Mouse (Mus musculus) adrenal gland, postnatal 14 days (tissue): ENCODE results near the gene Dhx8. TPM values are rescaled to one million over a fixed set of nuclear protein-coding genes. Genes with fewer than 3 reads are reported as not detected.

Experiments
- DNase-seq: peaks from one replicate; pipeline ENCODE4 v3.0.0; 2021; ENCODE audit warnings: mixed read lengths
- long read RNA-seq, 2 experiments: library from polyadenylated mRNA; stranded (forward); transcript quantifications; one replicate each; pipeline ENCODE4 v2.0.0; 2021
- total RNA-seq: library from RNA; stranded (reverse); gene quantifications from 2 replicates; pipeline ENCODE4 v1.2.3, GENCODE M21; 2021

The Dhx8 gene
- 24.6 and 27.8 TPM in 2 replicates for total RNA-seq
- long read RNA-seq, experiment 1, full-length matches to known transcripts = 5 of 11 reads
- long read RNA-seq, experiment 1, partial matches to known transcripts = 6 of 11 reads
- long read RNA-seq, experiment 1, other reads (novel, unspliced or antisense) = 0 of 11 reads
- long read RNA-seq, experiment 2, full-length matches to known transcripts = 9 of 17 reads
- long read RNA-seq, experiment 2, partial matches to known transcripts = 7 of 17 reads
- long read RNA-seq, experiment 2, other reads (novel, unspliced or antisense) = 1 of 17 reads

DNA sequence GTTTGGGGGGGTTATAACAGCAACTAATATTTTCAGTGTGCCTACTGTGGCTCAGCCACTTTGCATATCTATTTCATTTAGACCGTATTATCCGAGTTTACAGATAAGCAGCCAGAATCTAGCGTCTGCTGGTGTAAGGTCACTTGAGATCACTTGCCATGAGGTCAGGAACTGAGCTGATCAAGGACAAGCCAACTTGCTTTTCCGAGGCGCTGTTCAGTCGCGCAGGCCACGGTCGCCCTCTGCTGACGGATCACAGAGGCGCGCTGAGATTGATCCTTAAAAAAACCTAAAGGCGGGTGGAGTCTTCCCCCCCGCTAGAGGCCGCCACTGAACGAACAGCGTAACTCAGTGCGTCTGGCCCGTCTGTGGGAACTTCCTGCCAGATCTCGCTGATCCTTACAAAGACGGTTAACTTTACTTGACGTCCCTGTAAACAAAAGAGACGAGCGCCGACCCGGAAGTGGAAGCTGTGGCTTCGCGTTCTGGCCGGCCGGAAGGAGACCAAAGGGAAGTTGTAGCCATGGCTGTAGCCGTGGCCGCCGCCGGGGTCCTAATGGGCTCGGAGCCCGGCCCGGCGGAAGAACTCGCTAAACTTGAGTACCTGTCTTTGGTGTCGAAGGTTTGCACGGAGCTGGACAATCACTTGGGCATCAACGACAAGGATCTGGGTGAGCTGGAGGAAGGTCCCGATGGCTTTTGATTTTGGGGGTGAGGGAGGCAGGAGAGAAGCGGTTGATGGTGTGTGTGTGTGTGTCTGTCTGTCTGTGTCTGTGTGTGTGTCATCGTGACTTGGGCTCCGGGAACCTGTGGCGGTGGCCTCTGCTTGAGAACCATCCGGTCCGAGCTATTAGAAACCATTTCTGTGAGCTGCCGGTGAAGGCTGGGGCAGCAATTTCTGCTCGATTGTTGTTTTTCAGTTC, at the start of gene Dhx8:
Gene Dhx8, plus strand, starts transcription at position 402 of the 923 bp plus-strand sequence.
- DNase-seq = peak; percentile 98

DNA sequence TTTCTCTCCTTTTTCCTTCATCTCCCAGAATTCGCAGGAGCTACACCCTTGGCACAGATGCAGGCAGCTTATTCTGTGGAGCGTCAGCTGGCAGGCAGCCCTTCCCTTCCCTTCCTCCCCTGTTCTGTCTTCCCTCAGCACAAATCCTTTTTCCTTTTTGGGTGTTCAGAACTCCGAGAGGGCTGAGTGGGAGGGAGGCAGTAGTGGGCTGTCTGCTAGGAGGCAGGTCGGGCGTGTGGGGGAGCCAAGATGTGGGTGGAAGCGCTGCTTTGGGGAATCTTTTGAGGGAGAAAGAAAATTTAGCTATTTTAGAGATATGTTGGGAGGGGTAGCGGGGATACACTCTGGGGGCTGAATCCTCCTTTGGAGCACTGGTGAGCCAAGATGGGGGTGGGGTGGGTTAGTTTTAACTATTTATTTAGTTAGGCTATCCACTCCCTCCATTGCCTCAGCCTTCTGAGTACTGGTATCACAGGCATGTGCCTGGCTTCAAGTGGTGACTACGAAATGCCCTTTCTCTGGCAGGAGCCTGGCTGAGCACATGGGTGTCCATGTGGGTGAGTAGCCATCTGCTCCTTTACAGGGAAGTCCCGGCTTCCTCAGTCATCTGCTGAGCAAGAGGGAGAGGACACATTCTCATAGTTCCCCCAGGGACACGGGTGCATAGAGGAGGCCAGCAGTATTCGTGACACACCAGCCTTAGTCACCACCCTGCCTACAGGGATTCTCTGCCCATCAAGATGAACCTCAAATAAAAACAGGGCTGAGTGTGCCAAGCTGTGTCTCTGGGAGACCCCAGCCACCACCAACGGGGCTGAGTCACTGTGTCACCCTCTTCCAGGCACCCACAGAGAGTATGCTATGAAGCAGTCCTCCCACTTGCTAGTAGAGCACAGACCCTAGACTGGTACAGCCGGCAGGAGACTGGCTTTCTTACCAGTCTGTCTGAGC, 45.1 kb upstream of the Dhx8 start:
- DNase-seq = peak; percentile 80

DNA sequence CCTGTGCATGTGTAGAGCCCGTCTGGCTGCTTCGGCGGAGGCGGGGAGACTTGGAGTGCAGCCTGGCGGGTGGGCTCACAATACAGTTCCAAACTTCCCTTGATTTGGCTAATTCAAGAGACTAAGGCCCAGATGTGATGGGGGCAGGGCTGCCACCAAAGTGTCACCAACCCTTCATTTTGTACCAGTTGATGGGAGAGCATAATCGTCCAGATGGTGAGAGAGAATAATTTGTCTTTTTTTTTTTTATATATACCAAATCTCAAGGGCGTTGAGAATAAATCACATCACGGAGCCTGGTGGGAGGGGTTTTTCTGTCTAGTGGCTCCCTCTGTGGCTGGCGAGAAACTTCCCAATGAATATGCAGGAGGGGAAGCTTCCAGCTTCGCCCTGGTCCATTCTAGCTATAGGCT, 43.0 kb upstream of the Dhx8 start:
- DNase-seq = peak; percentile 23

DNA sequence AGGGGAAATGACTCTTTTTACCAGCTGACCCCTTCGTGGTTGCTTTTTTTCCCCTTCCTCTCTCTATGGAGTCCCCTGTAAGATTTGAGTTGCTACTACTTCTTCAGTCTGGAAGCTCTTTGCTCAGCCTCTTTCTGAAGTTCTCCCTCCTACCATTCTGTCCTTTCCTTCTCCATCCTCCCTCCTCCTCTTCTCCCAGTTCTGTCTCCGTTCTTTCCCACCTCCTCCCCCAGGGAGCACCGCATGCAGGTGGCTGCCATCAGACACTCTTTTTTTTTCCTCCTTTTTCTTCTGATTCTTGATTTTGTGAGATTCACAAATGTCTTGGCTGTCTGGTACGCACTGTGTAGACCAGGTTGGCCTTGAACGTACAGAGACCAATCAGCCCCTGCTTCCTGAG, 42.4 kb upstream of the Dhx8 start:
- no peak for DNase-seq

DNA sequence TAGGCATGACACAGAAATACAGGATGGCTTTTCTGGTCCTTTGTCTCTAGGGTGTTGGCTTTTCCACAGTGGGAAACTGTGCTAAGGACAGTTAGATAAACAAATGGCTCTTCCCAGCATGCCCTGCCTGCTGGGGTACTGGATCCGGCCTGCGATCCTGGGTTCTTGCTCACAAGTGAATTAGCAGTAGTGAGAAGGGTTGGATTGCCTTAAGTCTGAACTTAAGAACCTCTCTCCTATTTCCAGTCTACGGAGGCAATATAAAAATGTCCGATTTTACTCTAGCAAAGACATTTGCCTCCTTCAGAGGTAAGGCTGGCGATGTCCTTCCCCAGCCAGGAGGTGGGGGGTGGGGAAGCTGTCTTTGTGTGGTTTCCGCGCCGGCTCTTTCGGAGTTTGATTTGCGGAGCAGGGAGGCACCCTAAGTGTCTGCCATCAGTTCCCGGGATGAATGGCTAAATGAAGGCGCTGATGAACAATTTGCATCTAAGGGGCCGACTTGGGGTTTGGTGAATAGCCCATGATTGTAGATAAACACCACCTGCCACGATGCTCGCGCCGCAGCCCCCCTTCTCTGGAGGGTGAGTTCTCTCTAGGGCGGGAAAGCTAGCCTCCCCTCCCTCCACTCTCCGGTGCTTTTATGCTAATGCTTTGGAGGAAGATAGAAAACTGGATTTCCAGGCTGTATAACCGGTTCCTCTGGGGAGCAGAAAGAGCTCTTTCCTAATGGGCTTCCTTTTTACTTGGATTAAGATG, 36.6 kb upstream of the Dhx8 start:
- peak; percentile 27 for DNase-seq

DNA sequence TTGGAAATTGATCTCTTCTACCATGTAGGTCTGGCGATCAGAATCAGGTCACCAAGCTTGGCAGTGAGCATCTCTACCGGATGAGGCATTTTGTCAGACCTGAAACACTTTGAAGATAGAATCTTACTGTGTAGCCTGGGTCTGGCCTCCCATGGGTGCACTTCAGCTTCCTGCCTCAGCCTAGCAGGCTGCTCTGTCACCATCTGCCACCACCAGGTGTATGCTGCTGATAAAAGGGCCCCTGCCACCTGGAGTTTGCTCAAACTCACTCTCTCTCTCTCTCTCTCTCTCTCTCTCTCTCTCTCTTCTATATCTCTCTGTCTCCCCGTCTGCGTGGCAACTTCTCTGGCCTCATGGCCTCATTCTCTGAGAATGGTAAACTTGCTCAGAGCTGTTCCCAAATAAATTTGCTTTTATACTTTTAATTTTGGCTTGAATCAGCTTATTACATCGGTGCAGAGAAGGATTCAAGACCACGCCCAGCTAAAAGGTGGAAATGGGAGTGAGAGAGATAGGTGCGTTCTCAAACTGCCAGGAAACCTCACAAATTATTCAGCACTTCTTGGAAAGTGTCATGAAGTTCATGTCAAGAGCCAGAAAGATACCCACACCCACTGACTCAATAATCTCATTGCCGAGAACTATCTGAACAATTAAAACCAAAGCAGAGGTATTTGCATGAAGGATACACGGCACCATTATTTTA, 35.4 kb upstream of the Dhx8 start:
- DNase-seq = no peak

DNA sequence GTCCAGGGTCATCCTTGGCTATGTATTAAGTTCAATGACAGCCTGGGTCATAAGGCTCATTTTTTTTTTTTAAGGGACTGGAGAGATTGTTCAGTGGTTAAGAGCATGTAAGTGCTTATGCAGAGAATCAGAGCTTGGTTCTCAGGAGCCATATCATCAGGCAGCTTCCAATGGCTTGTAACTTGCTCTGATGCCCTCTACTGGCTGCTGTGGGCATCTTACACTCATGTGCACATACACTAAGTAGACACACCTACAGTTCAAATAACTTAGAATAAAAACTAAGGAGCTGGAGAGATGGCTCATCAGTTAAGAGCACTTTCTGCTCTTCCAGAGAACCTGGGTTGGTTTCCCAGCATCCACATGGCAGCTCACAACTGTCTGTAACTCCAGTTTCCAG, 34.6 kb upstream of the Dhx8 start:
- DNase-seq = no peak

DNA sequence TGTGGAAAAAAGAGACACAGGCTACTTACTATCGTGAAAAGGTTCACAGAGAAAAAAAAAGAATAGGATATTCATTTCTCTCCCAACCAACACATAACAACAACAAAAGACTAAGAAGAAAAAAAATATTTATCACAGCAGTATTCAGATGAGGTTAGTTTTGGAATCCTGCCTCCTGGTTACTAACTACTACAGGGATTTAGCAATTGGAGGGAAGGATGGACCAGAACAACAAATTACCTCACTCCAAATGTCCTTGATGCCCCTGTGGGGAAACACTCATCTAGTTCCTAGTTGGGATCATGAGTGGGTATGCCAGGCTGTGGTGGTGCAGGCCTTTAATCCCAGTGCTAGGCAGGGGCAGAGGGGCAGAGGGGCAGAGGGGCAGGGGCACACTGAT, 33.2 kb upstream of the Dhx8 start:
- peak; percentile 36 for DNase-seq

DNA sequence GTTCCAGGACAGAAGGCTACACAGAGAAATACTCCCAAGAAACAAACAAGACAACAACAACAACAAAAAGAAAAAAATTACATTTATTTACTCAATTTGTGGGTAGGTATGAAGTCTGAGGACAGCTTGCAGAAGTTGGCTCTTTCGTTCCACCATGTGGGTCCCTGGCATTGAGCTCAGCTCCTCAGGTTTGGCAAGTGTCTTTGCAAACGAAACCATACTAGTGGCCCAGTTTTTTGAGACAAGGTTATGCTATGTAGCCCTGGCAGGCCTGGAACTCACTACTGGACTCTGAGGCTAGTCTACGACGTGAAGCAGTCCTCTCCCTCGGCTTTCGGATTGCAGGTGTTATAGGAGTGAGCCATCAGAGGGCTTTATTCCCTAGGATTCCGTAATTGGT, 32.7 kb upstream of the Dhx8 start:
- DNase-seq = no peak

DNA sequence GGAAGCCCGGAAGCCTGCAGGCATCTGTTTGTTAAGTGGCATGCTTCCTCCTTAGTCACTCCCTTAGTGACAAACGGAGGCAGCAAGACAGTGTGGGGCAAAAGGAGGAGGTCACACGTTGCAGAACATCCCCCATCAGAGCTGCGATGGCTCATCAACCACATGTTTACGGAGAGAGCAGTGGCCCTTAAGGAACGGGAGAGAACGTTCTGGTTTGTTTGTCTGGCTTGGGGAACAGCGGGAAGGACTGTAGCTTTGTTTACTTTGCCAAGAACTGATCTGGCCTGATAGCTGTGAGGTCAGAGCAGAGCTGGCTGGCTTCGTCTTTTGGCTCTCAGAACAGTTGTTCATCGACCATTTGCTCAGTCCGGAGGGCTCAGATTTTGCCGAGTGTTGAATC, 32.3 kb upstream of the Dhx8 start:
- peak; percentile 49 for DNase-seq

DNA sequence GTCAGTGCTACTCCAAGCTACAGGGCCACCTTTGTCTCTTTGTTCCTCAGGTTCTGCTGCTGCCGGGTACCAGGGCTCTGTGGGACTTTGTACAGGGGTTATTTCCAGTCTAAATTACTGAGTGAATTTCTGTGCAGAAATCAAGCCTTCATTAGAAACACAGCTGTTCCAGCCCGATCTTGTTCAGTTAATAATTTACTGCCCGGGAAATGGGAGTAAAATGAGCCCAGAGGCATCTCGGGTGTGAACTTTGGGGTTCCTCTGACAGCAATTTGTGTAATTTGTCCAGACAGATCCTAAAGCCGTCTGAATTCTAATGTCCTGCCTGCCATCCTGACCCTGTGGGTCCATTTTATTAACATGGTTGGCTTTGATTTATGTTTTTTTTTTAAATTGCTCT, 28.6 kb upstream of the Dhx8 start:
- no peak for DNase-seq

DNA sequence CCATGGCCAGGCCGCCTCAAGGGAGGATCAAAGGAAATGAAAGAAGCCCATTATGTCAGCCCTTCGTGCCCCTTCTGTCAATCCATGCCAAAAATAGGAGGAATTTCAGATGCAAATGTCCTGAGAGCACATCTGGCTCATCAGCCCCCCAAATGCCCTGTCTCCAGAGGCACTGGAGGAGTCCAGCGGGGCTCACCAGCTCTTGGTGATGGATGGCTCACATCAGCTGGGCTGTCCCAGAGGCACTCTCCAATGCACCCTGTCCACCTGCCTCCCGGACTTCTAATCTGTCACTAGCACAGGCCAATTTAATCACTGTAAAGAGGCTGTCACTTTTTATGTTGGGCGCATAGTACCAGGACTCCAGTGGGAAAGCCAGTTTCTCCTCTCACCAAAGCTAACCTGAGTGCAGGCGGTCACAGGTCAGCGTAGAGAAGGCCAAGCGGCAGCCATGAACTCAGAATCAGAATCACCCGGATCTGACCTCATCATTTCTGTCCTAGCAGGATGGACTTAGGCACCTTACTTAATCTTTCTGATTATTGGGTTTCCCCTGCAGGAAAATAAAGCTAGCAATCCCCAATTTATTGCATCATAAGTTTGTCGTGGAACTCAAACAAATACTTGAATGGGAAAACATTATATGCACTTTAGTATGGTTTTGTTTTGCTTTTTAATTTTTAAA, 25.8 kb upstream of the Dhx8 start:
- no peak for DNase-seq

DNA sequence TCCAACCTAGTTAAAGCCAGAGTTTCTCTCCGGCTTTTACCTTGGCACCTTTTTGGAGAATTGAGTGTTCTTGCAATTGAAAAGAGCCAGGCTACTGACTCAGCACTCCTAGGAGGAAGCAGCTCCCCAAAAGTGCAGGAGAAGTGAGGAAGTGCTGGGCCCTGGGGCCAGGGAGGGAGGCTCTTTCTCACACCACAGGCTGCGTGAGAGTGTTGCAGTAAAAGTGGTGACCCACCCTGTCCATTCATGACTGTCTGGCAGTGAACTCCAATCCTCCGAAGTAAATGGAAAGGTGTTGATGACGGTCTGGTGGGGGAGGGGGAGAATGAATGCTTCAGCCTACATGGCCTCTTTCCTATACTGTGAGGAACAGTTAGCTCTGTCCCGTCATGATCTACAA, 24.2 kb upstream of the Dhx8 start:
- DNase-seq = no peak

DNA sequence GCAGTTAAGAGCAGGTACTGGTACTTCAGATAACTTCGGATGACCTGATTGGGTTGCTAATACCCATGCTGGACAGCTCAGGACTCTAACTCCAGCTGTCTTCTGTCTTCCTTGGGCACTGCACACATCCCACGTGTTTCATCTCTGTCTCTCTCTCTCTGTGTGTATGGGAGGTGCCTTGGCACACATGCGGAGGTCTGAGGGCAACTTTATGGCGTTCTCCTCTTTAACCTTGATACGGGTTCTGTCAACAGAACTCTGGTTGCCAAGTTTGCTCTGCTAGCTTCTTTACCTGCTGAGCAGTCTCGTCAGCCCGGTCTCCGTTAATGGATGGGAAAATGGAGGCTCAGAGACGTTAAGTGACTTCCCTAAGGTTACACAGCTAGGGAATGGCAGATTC, 19.9 kb upstream of the Dhx8 start:
- no peak for DNase-seq

DNA sequence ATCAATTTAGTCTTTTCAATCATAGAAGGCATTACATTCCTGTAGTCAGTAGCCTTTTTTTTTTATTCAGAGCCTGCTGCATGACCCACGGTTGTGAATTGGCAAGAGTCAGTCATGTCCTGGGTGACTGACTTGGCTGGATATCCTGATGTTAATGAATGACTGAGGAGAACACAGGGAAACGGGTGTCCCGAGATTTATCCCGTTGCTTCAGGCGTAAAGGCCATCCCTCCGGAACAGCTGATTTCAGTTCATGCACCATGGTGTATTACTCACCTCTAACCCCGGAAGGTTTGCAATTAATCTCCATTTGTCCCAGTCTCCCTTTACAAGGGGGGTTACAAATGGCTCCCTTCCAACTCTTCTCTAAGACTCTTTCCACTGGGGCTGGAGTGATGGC, 18.7 kb upstream of the Dhx8 start:
- DNase-seq = no peak

DNA sequence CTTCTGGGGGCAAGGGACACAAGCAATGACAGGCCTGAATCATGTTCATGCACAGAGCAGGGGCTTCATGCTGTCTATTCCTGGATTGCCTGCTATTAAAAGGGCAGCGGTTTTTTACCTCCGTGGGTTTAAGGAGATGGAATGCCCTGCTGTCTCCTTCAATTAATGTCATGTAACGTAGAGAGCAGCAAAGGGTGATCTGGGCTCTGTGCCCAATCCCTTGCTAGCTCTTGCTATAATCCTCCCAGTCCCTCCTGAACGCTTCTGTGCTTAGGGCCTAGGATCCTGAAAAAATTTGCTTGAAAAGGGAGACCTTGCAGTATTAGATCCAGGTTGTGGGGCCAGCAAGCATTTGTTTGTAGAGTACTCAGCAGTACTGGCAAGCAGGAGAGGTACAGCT, 14.4 kb upstream of the Dhx8 start:
- DNase-seq = no peak

DNA sequence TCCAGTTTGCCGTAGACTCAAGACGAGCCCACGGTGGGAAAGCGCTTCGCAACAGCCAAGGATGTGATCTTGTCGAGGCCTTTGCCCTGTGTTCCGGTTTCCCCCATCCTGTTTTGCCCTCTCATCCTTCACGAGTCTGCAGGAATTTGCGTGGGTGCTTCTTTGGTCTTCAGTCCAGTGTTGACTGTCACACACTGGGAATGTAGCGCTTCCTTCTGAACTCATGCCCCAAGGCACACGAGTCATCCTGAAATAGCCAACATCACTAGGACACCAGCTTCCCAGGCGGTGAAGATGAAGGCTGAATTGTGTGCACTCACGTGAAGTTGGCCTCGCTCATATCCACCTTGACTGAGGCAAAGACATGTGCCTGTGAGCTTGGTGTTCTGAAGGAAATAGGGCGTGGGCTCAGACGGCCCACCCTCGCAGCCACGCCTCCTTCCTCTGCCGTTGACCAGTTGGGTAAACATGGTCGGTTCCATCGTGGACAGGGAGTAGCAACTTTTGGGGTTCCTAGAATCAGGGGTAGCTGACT, 12.7 kb upstream of the Dhx8 start:
- DNase-seq = no peak

DNA sequence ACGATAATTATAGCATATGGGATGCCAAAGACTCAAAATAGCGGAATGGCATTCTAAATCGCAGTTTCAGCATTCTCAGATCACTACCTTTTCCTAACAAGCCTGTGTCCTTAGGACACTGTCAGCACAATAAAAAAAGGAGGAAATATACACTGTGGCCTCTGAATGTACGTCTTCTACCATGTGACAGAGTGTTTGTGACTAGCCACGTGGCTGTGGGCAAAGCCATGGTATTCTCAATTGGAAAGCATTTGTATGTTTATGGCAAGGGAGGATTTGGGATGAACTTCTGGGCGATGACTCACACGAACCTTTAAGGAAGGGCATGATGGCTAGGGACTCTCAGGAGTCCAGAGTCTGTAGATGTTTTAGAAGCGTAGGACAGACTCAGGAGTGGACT, 7.7 kb upstream of the Dhx8 start:
- DNase-seq = no peak

DNA sequence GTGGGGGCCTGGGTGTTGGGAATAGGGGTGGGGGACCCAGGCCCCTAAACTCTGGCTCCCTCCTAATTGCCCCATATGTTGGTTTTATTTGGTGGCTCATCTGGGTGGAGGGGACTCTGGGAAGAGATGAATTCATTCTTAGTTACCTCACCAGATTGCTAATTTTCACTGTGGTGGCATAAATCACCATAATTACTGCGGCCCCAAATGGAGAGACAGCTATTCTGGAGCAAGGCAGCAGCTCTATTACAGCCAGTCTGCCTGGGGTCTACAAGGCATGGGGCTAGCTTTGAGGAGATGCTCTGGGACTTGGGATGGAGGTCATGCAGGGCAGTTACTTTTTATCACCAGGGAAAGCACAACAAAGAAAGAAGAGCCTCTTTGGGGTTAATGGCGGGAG, 6.0 kb upstream of the Dhx8 start:
- DNase-seq = no peak

DNA sequence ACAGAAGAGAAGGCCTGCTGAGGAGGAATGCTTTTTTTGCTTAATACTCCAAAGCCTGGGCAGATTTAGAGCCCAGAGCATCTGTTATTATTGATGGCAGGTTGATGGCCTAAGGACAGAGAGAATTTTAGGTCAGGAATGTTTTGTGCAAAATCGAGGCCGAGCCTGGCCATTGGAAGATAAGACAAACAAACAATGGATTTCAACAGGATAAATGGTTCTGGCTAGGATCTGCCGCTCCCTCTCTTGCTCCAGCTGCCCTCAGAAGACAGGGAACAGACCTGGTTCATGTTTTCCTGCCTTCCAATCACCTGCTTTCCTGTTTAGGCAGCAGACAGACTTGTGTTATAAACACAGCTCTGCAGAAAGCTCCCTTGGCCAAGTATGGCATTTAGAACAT, 3.4 kb upstream of the Dhx8 start:
- DNase-seq = peak; percentile 19
